Mouse (Mus musculus): Measurements from ENCODE around the gene Psat1.

GRCm38 (mm10) chr19:15983739-15984344, 36.7 kb upstream of the Psat1 start:
- TF ChIP-seq POLR2A (IDR thresholded peaks at IDR 0.05; ENCODE audit: borderline replicate concordance, extremely low read depth, insufficient read depth, insufficient read length, poor library complexity, severe bottlenecking) (no peak), CTCF (IDR thresholded peaks at IDR 0.05; ENCODE audit: borderline replicate concordance, extremely low read depth, insufficient read depth, insufficient read length) (no peak)

All from brain, embryonic 14.5 days (tissue).